Mouse (Mus musculus): Measurements from ENCODE around the gene Zscan5b.
"Not testable (repeated sequence)": the region's sequence is repeated elsewhere in the genome, so short reads cannot be mapped to it uniquely, and the experiment has no call there.

The Zscan5b gene

GRCm38 (mm10) chr7:6252410-6252809 is 30.3 kb downstream of the Zscan5b start, which contains the start of gene Epp13:
Gene Epp13, plus strand, starts transcription at chr7:6252710.
- DNase-seq = no peak

GRCm38 (mm10) chr7:6254451-6254850 is 32.4 kb downstream of the Zscan5b start:
- DNase-seq = no peak

GRCm38 (mm10) chr7:6257386-6257785 is 35.3 kb downstream of the Zscan5b start:
- DNase-seq = no peak

- no peak for DNase-seq
Measured at GRCm38 (mm10) chr7:6258232-6259220, 36.4 kb downstream of the Zscan5b start.

GRCm38 (mm10) chr7:6260004-6260403 is 37.9 kb downstream of the Zscan5b start:
- not testable (repeated sequence) for DNase-seq

GRCm38 (mm10) chr7:6262120-6262519 is 40.0 kb downstream of the Zscan5b start:
- DNase-seq = no peak

GRCm38 (mm10) chr7:6262984-6263383 is 40.9 kb downstream of the Zscan5b start:
- no peak for DNase-seq

GRCm38 (mm10) chr7:6265695-6266094 is 43.6 kb downstream of the Zscan5b start:
- no peak for DNase-seq

GRCm38 (mm10) chr7:6277906-6278305 is 55.8 kb downstream of the Zscan5b start:
- no peak for DNase-seq

- peak; percentile 69 for DNase-seq
Measured at GRCm38 (mm10) chr7:6282749-6283148, 60.7 kb downstream of the Zscan5b start.

GRCm38 (mm10) chr7:6283451-6284075 is 61.5 kb downstream of the Zscan5b start:
- DNase-seq = peak; percentile 87

- no peak for DNase-seq
Measured at GRCm38 (mm10) chr7:6284442-6285012, 62.4 kb downstream of the Zscan5b start.

- no peak for DNase-seq
Measured at GRCm38 (mm10) chr7:6285366-6285765, 63.3 kb downstream of the Zscan5b start.

GRCm38 (mm10) chr7:6285842-6286705 is 64.0 kb downstream of the Zscan5b start, which contains the start of gene Zfp667:
Gene Zfp667, plus strand, starts transcription at chr7:6286579.
- DNase-seq = peak; percentile 98

GRCm38 (mm10) chr7:6286921-6287531 is 64.9 kb downstream of the Zscan5b start:
- DNase-seq = peak; percentile 70
